ENCODE assay signal across 8 mouse cellular contexts in genomic region chr7:131560697-131561042, GRCm38 (mm10). TPM values are rescaled to one million over a fixed set of nuclear protein-coding genes. Genes with fewer than 3 reads are reported as not detected.
DNase-seq lines count a peak whose midpoint lies in the region; ATAC-seq and TF ChIP-seq lines count a peak whose summit lies in the region.

No protein-coding gene starts in this region.

- DNase-seq in left cerebral cortex, adult 2 months (ENCODE audit: extremely low spot score in 1 of 2, low spot score in 2 of 2): no peak
- no peak for DNase-seq in left cerebral cortex, adult 18-20 months (ENCODE audit: low spot score in 2 of 2)
- no peak for DNase-seq in spleen, postnatal 14 days (ENCODE audit: low spot score in 2 of 2)
- DNase-seq in kidney, adult 18-20 months: no peak
- DNase-seq in adrenal gland, postnatal 25 days: no peak

- H3K9me3 ChIP-seq in embryonic facial prominence, embryonic 12.5 days: no peaks in the 10 kb centered on the region
- no peaks in the 10 kb centered on the region for H3K9me3 ChIP-seq in intestine, embryonic 16.5 days (ENCODE audit: control insufficient read depth, low read length)
- no peaks in the 10 kb centered on the region for H3K9me3 ChIP-seq in neural tube, embryonic 12.5 days

- no peak for TF ChIP-seq CTCF in left cerebral cortex, adult 2 months (IDR thresholded peaks at IDR 0.05)

- H3K4me1 ChIP-seq in embryonic facial prominence, embryonic 12.5 days: peaks cover 7% of the 10 kb centered on the region; the same call in 1 of the 2 replicates
- peaks cover 13% of the 10 kb centered on the region for H3K4me1 ChIP-seq in intestine, embryonic 16.5 days (ENCODE audit: control insufficient read depth, insufficient read depth, low read length)
- H3K4me1 ChIP-seq in neural tube, embryonic 12.5 days: peaks cover 34% of the 10 kb centered on the region

- H3K27me3 ChIP-seq in embryonic facial prominence, embryonic 12.5 days: peaks cover 23% of the 10 kb centered on the region
- H3K27me3 ChIP-seq in intestine, embryonic 16.5 days (replicated peaks; ENCODE audit: control insufficient read depth, insufficient read depth, low read length): peaks cover 27% of the 10 kb centered on the region
- peaks cover 34% of the 10 kb centered on the region for H3K27me3 ChIP-seq in neural tube, embryonic 12.5 days (replicated peaks)

- under 1% methylated on average over 14 of the region's 14 CpGs for WGBS in embryonic facial prominence, embryonic 12.5 days
- WGBS in intestine, embryonic 16.5 days: under 1% methylated on average over 14 of the region's 14 CpGs
- under 1% methylated on average over 14 of the region's 14 CpGs for WGBS in neural tube, embryonic 12.5 days

- H3K27ac ChIP-seq in left cerebral cortex, adult 2 months: peak overlapping the region; percentile 90
- H3K27ac ChIP-seq in embryonic facial prominence, embryonic 12.5 days: peak overlapping the region; percentile 89
- peak overlapping the region; percentile 90 for H3K27ac ChIP-seq in intestine, embryonic 16.5 days (ENCODE audit: low read length)
- H3K27ac ChIP-seq in neural tube, embryonic 12.5 days: peak overlapping the region; percentile 72; the same call in 1 of the 2 replicates

- peaks cover 24% of the 10 kb centered on the region for H3K36me3 ChIP-seq in embryonic facial prominence, embryonic 12.5 days
- H3K36me3 ChIP-seq in intestine, embryonic 16.5 days (ENCODE audit: control insufficient read depth, insufficient read depth, low read length): peaks cover 4% of the 10 kb centered on the region; the same call in 1 of the 2 replicates
- H3K36me3 ChIP-seq in neural tube, embryonic 12.5 days: peaks cover 31% of the 10 kb centered on the region

- peak overlapping the region; percentile 60 for H3K4me2 ChIP-seq in embryonic facial prominence, embryonic 12.5 days (replicated peaks)
- H3K4me2 ChIP-seq in intestine, embryonic 16.5 days (ENCODE audit: low read depth, low read length): peak overlapping the region; percentile 57
- H3K4me2 ChIP-seq in neural tube, embryonic 12.5 days (replicated peaks): peak overlapping the region; percentile 64

- H3K4me3 ChIP-seq in left cerebral cortex, adult 2 months: peak overlapping the region; percentile 81
- H3K4me3 ChIP-seq in embryonic facial prominence, embryonic 12.5 days: peak overlapping the region; percentile 81
- H3K4me3 ChIP-seq in intestine, embryonic 16.5 days (ENCODE audit: low read length): peak overlapping the region; percentile 92
- H3K4me3 ChIP-seq in neural tube, embryonic 12.5 days: peak overlapping the region; percentile 77

- intact Hi-C loops in left cerebral cortex, adult 2 months (cut with DNase I): loop anchor here (5.0 kb wide), 1 partner anchor 148 kb away; the partner anchor contains the start of genes Acadsb and Ikzf5

- H3K9ac ChIP-seq in embryonic facial prominence, embryonic 12.5 days: peak overlapping the region; percentile 84
- peak overlapping the region; percentile 94 for H3K9ac ChIP-seq in intestine, embryonic 16.5 days (ENCODE audit: low read depth, low read length)
- H3K9ac ChIP-seq in neural tube, embryonic 12.5 days: peak overlapping the region; percentile 86

- peak; percentile 45; the same call in 1 of the 2 replicates for ATAC-seq in embryonic facial prominence, embryonic 12.5 days (ENCODE audit: insufficient number of reproducible peaks, insufficient read depth, low FRiP score, low TSS enrichment)
- peak; percentile 59 for ATAC-seq in intestine, embryonic 16.5 days
- peak; percentile 46 for ATAC-seq in neural tube, embryonic 12.5 days (ENCODE audit: low FRiP score, low read depth)

RNA-seq across cellular contexts. Expression of gene Bub3, which starts 0.6 kb away (rescaled TPM):
- 10 to 100 TPM; 59.6 to 62.2 TPM for total RNA-seq in left cerebral cortex, adult 2 months (2021)
- total RNA-seq in left cerebral cortex, adult 18-20 months (2021): 10 to 100 TPM; 65.5 to 71.7 TPM
- 239 and 243 TPM in 2 replicates for polyA plus RNA-seq in embryonic facial prominence, embryonic 12.5 days (2016; fragmentation: Nextera tagmentation; extraction: Ambion mirVana)
- 162 and 193 TPM in 2 replicates for polyA plus RNA-seq in intestine, embryonic 16.5 days (2015; fragmentation: Nextera tagmentation; extraction: Ambion mirVana)
- 212 and 219 TPM in 2 replicates for polyA plus RNA-seq in neural tube, embryonic 12.5 days (2016; fragmentation: Nextera tagmentation; extraction: Ambion mirVana)
- 79.0 and 81.7 TPM in 2 replicates for total RNA-seq in adrenal gland, postnatal 25 days (2021)

RNA-seq across cellular contexts. Expression of gene Hmx2, which starts 12.1 kb away (rescaled TPM):
- not detected for total RNA-seq in left cerebral cortex, adult 2 months (2021)
- total RNA-seq in left cerebral cortex, adult 18-20 months (2021): not detected
- polyA plus RNA-seq in embryonic facial prominence, embryonic 12.5 days (2016; fragmentation: Nextera tagmentation; extraction: Ambion mirVana): 0.38 and 0.41 TPM in 2 replicates
- 0.39 and 0.68 TPM in 2 replicates for polyA plus RNA-seq in intestine, embryonic 16.5 days (2015; fragmentation: Nextera tagmentation; extraction: Ambion mirVana)
- 2.6 and 2.7 TPM in 2 replicates for polyA plus RNA-seq in neural tube, embryonic 12.5 days (2016; fragmentation: Nextera tagmentation; extraction: Ambion mirVana)
- not detected in 2 replicates for total RNA-seq in adrenal gland, postnatal 25 days (2021)

RNA-seq across cellular contexts. Expression of gene Hmx3, which starts 18.0 kb away (rescaled TPM):
- total RNA-seq in left cerebral cortex, adult 2 months (2021): not detected
- total RNA-seq in left cerebral cortex, adult 18-20 months (2021): not detected
- polyA plus RNA-seq in embryonic facial prominence, embryonic 12.5 days (2016; fragmentation: Nextera tagmentation; extraction: Ambion mirVana): 0.22 and 0.31 TPM in 2 replicates
- 0.53 and 0.54 TPM in 2 replicates for polyA plus RNA-seq in intestine, embryonic 16.5 days (2015; fragmentation: Nextera tagmentation; extraction: Ambion mirVana)
- 1.7 and 2.2 TPM in 2 replicates for polyA plus RNA-seq in neural tube, embryonic 12.5 days (2016; fragmentation: Nextera tagmentation; extraction: Ambion mirVana)
- total RNA-seq in adrenal gland, postnatal 25 days (2021): not detected in 2 replicates
